Mouse (Mus musculus): ENCODE results near the gene Lypd5. TPM values are rescaled to one million over a fixed set of nuclear protein-coding genes. Genes with fewer than 3 reads are reported as not detected.

The Lypd5 gene
- polyA plus RNA-seq, 2 experiments = 0.50 to 3.1 TPM

GRCm38 (mm10) chr7:24318942-24319341 is 30.1 kb upstream of the Lypd5 start:
- peaks cover 6% of the 10 kb centered on the region for H3K4me1 ChIP-seq (ENCODE audit: control insufficient read depth, insufficient read depth, low read length)
- no peak for TF ChIP-seq POLR2A (IDR thresholded peaks at IDR 0.05; ENCODE audit: borderline replicate concordance, extremely low read depth, insufficient read depth, insufficient read length)
- H3K27ac ChIP-seq (replicated peaks; ENCODE audit: low read depth, low read length) = no peak overlapping the region
- H3K9ac ChIP-seq (ENCODE audit: low read depth, low read length, severe bottlenecking) = no peak overlapping the region
- DNase-seq (ENCODE audit: low spot score) (no peak), ATAC-seq (ENCODE audit: low FRiP score, low read depth) (no peak)
- no peak overlapping the region for H3K4me2 ChIP-seq (replicated peaks; ENCODE audit: low read depth, low read length, severe bottlenecking)
- WGBS = 60% methylated on average over 6 of the region's 6 CpGs
- H3K9me3 ChIP-seq (ENCODE audit: control insufficient read depth, low read length) = peaks cover 3% of the 10 kb centered on the region
- no peaks in the 10 kb centered on the region for H3K27me3 ChIP-seq (ENCODE audit: control insufficient read depth, insufficient read depth, low read length)
- H3K4me3 ChIP-seq (replicated peaks; ENCODE audit: low read length) = no peak overlapping the region
- H3K36me3 ChIP-seq (ENCODE audit: control insufficient read depth, insufficient read depth, low read length) = no peaks in the 10 kb centered on the region

- 0 out of 2 replicates have a peak, but pooled peaks cover 6% of the 10 kb centered on the region for H3K4me1 ChIP-seq (ENCODE audit: control insufficient read depth, insufficient read depth, low read length)
- ATAC-seq (ENCODE audit: low FRiP score, low read depth) (no peak), DNase-seq (ENCODE audit: low spot score) (no peak)
- no peak overlapping the region for H3K9ac ChIP-seq (ENCODE audit: low read depth, low read length, severe bottlenecking)
- H3K4me3 ChIP-seq (replicated peaks; ENCODE audit: low read length) = no peak overlapping the region
- H3K27me3 ChIP-seq (ENCODE audit: control insufficient read depth, insufficient read depth, low read length) = no peaks in the 10 kb centered on the region
- no peaks in the 10 kb centered on the region for H3K36me3 ChIP-seq (ENCODE audit: control insufficient read depth, insufficient read depth, low read length)
- peaks cover 10% of the 10 kb centered on the region for H3K9me3 ChIP-seq (ENCODE audit: control insufficient read depth, low read length)
- WGBS = 71% methylated on average over 4 of the region's 4 CpGs
- no peak overlapping the region for H3K4me2 ChIP-seq (replicated peaks; ENCODE audit: low read depth, low read length, severe bottlenecking)
- no peak overlapping the region for H3K27ac ChIP-seq (replicated peaks; ENCODE audit: low read depth, low read length)
- no peak for TF ChIP-seq POLR2A (IDR thresholded peaks at IDR 0.05; ENCODE audit: borderline replicate concordance, extremely low read depth, insufficient read depth, insufficient read length)
Measured at GRCm38 (mm10) chr7:24322593-24322992, 26.4 kb upstream of the Lypd5 start.

GRCm38 (mm10) chr7:24325197-24325596 is 23.8 kb upstream of the Lypd5 start:
- peaks cover 10% of the 10 kb centered on the region for H3K9me3 ChIP-seq (ENCODE audit: control insufficient read depth, low read length)
- no peaks in the 10 kb centered on the region for H3K36me3 ChIP-seq (ENCODE audit: control insufficient read depth, insufficient read depth, low read length)
- WGBS = 77% methylated on average over 6 of the region's 6 CpGs
- H3K4me1 ChIP-seq (ENCODE audit: control insufficient read depth, insufficient read depth, low read length) = 0 out of 2 replicates have a peak, but pooled peaks cover 6% of the 10 kb centered on the region
- H3K27ac ChIP-seq (replicated peaks; ENCODE audit: low read depth, low read length) = no peak overlapping the region
- ATAC-seq (ENCODE audit: low FRiP score, low read depth) = no peak
- no peaks in the 10 kb centered on the region for H3K27me3 ChIP-seq (ENCODE audit: control insufficient read depth, insufficient read depth, low read length)
- TF ChIP-seq POLR2A (IDR thresholded peaks at IDR 0.05; ENCODE audit: borderline replicate concordance, extremely low read depth, insufficient read depth, insufficient read length) = no peak
- peak overlapping the region; percentile 55 for H3K9ac ChIP-seq (ENCODE audit: low read depth, low read length, severe bottlenecking)
- no peak for DNase-seq (ENCODE audit: low spot score)
- peak overlapping the region; percentile 31; the same call in 1 of the 2 replicates for H3K4me3 ChIP-seq (replicated peaks; ENCODE audit: low read length)
- H3K4me2 ChIP-seq (replicated peaks; ENCODE audit: low read depth, low read length, severe bottlenecking) = peak overlapping the region; percentile 59; the same call in 1 of the 2 replicates

- DNase-seq (ENCODE audit: low spot score) = peak; percentile 37
- 6% methylated on average over 13 of the region's 13 CpGs for whole genome bisulfite sequencing
- Histone ChIP-seq H3K9me3 (ENCODE audit: control insufficient read depth, low read length) (peaks cover 10% of the 10 kb centered on the region), H3K4me2 (replicated peaks; ENCODE audit: low read depth, low read length, severe bottlenecking) (peak overlapping the region; percentile 59), H3K4me3 (replicated peaks; ENCODE audit: low read length) (peak overlapping the region; percentile 31), H3K27ac (replicated peaks; ENCODE audit: low read depth, low read length) (peak overlapping the region; percentile 74), H3K36me3 (ENCODE audit: control insufficient read depth, insufficient read depth, low read length) (no peaks in the 10 kb centered on the region), H3K27me3 (ENCODE audit: control insufficient read depth, insufficient read depth, low read length) (no peaks in the 10 kb centered on the region), H3K9ac (ENCODE audit: low read depth, low read length, severe bottlenecking) (peak overlapping the region; percentile 55), H3K4me1 (ENCODE audit: control insufficient read depth, insufficient read depth, low read length) (0 out of 2 replicates have a peak, but pooled peaks cover 6% of the 10 kb centered on the region)
- TF ChIP-seq POLR2A (IDR thresholded peaks at IDR 0.05; ENCODE audit: borderline replicate concordance, extremely low read depth, insufficient read depth, insufficient read length) = peak; percentile 41; the same call in 1 of the 2 replicates
- ATAC-seq (ENCODE audit: low FRiP score, low read depth) = peak; percentile 73
Measured at GRCm38 (mm10) chr7:24325675-24326128, 23.3 kb upstream of the Lypd5 start.

GRCm38 (mm10) chr7:24326273-24327135 is 22.5 kb upstream of the Lypd5 start:
- Histone ChIP-seq H3K4me1 (ENCODE audit: control insufficient read depth, insufficient read depth, low read length) (0 out of 2 replicates have a peak, but pooled peaks cover 6% of the 10 kb centered on the region), H3K36me3 (ENCODE audit: control insufficient read depth, insufficient read depth, low read length) (no peaks in the 10 kb centered on the region), H3K9me3 (ENCODE audit: control insufficient read depth, low read length) (peaks cover 10% of the 10 kb centered on the region), H3K9ac (ENCODE audit: low read depth, low read length, severe bottlenecking) (peak overlapping the region; percentile 55), H3K4me3 (replicated peaks; ENCODE audit: low read length) (peak overlapping the region; percentile 31), H3K27ac (replicated peaks; ENCODE audit: low read depth, low read length) (peak overlapping the region; percentile 74), H3K4me2 (replicated peaks; ENCODE audit: low read depth, low read length, severe bottlenecking) (peak overlapping the region; percentile 59), H3K27me3 (ENCODE audit: control insufficient read depth, insufficient read depth, low read length) (no peaks in the 10 kb centered on the region)
- DNase-seq (ENCODE audit: low spot score) = no peak
- no peak for ATAC-seq (ENCODE audit: low FRiP score, low read depth)
- no peak for TF ChIP-seq POLR2A (IDR thresholded peaks at IDR 0.05; ENCODE audit: borderline replicate concordance, extremely low read depth, insufficient read depth, insufficient read length)
- WGBS = 41% methylated on average over 20 of the region's 20 CpGs

Data from limb, embryonic 14.5 days (tissue).